Mouse (Mus musculus) frontal cortex, adult 2 months (tissue): ENCODE results near the gene Gm12166. TPM values are rescaled to one million over a fixed set of nuclear protein-coding genes. Genes with fewer than 3 reads are reported as not detected.

ENCODE experiments used
- DNase-seq, 2 experiments: peaks; one replicate each; pipeline ENCODE4 v3.0.0; 2022; ENCODE audit warnings: low spot score in 1 of 2; ENCODE audit errors: extremely low spot score in 1 of 2
- polyA plus RNA-seq: library from polyadenylated mRNA; depleted of rRNA; stranded (reverse); fragments of >200 nt; gene quantifications from 2 replicates; pipeline ENCODE4 v1.2.3, GENCODE M21; 2012

The Gm12166 gene
- polyA plus RNA-seq, 1 experiment = 8.3 TPM

DNA sequence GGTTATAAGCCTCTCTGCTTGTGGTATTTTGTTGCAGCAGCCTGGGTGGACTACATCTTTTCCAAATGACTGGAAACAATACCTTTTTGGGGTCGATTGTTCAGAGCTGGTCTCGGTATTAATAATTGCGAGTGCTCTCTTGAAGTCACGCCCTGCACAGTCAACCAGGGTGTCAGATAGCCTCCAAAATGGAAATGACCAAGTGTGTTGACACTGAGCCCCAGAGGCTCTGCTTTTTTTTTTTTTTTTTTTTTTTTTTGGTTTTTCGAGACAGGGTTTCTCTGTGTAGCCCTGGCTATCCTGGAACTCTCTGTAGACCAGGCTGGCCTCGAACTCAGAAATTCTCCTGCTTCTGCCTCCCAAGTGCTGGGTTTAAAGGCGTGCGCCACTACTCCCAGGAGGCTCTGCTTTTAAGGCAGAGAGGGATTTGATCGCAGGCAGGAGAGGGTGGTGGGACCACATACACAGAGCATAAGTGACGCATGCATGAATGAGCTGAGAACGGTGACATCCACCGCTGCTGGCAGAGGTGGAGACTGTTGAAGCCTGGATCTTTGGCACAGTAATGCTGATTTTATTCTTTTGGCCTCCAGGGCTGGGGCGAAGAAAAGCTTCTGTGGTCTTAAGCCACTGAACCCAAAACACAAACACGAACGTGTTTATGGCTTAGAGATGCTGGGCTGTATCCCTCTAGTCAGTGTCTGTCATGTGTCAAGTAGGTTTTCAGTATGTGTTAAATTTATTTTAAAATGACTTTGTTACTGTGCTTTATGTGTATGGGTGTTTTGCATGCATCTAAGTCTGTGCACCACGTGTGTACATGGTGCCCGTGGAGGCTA lies 21.9 kb upstream of the Gm12166 start:
- DNase-seq = no peak

DNA sequence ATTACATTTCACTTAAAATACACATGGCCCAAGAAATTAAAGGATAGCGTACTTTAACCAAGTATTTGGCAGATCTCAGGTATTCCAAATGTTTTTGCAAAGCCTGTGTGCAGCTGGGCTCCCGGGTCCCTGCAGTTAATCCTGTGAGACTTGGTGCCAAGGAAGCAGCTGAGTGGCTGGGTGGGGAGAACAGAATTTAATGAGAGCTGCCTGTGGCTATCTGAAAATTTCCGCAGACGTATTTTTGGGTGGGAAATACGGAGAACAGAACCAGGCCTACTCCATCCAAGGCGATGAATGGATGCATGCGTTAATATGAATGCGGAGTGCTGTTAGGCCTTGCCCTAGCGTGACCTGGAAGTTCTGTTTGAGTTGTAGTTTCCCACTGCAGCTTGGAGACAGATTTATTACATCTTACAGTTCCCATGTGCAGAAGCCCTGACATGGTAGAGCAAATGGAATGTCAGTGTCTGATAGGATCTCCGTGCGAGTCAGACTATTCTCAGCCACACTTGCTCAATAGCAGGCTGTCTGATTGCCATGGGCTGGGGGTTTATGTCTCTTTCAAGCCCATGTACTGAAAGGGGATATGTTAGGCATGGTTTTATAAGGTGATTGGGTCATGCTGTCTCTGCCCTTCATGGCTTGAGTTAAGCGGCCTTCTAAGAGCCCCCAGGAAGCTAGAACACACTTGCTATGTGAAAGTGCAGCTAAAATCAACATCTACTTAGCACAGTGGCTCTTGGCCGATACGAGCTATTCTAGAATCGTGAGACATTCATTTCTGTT lies 21.1 kb upstream of the Gm12166 start:
- no peak for DNase-seq

DNA sequence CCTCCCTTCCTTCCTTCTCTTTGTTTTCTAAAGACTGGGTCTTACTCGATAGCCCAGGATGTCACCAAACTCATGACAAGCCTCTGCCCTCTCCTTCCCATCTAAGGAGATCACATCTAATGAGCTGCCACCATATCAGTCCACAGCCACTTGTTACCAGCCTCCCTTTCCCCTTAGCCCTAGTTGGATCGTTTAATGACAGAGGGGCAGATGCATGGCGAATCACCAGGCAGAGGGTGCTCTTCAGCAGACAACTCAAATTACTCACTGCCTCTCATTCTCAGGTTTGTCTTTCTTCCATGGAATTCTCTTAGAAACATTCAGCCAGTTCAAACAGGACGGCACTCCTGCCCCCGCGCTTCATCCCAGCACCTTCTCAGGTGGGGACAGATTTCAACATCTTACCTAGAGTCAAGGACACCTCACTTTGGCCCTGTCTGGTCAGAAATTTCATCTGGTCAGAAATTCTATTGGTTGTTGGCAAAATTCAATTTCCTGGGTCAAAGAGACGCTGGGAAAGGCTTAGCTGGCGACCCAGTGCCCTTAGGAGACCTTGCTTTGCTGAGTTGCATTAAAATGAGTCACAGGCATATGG lies 20.4 kb upstream of the Gm12166 start:
- DNase-seq = no peak

DNA sequence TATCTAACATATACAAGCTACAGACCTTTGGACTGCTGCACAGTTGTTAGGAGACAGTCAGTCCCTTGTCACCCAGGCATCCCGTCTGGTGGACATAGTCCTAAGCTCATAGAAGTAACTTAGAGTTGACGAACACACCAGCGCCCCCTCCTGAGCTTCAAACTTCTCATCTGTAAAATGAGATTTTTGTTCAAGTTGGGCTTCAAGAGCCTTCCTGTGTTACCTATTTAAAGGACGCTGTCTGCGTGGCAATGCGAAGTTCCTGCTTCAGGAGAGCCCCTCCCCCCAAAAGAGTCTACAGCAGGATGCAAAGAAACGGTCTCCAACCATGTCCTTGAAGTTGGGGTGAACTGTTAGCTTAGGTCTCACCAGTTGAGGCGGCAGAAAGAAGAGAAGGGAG lies 18.7 kb upstream of the Gm12166 start:
- DNase-seq = no peak

DNA sequence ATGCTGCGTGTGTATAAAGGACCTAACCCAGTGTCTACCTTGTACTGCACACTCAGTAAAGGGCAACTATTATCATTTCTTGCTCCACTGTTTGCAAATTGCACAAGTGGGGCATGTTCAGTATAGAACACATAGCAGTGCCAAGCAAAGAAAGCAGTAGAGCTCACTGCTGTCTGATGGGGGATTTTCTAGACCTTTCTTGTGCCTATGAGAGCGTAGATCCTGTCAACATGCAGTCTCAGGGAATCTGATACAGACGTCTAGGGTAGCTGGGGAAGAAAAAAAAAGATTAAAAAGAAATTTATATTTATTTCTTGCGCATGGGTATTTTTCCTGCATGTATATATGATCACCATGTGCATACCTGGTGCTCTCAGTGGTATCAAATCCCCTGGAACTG lies 18.0 kb upstream of the Gm12166 start:
- DNase-seq = no peak

DNA sequence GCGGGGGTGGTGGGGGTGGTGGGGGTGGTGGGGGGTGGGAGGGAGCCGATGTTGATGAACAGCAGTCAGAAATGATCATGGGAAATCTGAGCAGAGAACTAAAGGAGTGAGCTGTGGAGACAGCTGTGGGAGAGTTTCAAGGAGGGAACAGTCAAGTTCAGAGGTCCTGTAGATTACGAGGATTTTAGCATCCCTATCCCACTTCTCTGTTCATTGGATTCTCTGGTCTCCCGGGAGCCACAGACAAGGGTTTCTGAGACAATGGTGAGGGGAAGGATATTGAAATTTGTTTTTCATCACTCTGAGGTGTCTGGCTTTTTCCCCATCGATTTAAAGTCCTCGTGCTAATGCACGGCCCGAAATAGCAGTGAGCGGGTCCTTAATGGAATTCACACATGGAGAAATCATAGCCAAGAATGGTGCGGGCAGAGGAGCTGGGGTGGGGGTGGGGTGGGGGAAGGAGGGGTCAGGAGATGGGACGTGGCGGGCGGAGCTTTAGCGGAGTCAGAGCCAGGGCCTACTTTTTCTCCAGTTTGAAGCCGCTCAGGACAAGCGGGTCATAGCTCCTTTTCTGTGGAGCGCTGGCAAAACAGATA lies 17.4 kb upstream of the Gm12166 start:
- no peak for DNase-seq

DNA sequence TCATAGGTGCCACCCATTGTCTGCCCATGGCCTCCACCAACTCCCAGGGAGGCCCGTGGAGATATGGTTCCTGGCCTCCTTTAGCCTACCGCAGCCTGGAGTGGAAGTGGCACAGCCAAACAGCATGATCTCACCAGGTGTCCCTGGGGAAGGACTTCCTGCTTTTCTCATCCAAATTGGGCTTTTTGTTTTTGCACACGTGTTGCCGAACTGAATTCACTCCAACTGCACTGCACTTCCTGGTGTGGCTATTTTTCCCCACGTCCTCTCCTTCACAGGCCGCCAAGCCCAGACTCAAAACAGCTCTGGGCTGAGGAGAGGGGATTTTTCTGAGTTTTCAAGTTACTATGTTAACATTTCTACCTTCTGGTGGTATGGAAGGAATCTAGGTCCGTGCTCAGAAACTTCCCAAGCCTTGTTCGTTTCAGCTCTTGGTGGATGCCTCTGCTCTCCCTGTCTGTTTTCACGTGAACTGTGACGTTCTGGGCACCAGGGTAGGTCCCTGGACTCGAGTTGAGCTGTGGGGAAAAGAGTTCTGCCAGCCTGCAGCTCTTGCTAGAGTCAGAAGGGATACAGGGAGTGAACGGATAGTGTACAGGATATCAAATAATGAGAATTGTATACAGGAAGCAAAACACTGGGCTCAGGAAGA lies 16.8 kb upstream of the Gm12166 start:
- DNase-seq = no peak

DNA sequence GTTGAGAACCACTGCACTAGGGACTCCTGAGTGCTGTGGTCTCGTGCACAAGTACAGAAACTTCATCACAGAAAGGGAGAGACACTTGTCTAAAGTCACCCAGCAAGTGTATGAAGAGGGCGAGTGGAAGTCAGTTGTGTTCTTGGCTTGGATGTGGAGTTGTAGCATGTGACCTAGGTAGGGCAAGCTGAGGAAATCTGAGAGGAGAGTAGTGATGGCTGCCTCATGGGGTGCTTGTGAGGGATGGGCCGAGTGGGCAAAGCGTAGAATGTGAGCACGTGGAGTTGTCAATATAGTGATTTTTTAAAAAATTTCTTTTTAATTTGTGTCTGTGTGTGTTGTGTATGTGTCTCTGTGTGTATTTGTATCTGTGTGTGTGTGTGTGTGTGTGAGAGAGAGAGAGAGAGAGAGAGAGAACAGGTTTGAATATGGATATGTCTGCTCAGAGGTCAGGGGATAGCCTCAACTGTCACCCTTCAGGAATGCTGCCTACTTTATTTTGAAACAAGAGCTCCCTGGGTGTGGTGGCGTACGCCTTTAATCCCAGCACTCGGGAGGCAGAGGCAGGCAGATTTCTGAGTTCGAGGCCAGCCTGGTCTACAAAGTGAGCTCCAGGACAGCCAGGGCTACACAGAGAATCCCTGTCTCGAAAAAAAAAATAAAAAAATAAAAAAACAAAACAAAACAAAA lies 15.4 kb upstream of the Gm12166 start:
- DNase-seq = no peak

DNA sequence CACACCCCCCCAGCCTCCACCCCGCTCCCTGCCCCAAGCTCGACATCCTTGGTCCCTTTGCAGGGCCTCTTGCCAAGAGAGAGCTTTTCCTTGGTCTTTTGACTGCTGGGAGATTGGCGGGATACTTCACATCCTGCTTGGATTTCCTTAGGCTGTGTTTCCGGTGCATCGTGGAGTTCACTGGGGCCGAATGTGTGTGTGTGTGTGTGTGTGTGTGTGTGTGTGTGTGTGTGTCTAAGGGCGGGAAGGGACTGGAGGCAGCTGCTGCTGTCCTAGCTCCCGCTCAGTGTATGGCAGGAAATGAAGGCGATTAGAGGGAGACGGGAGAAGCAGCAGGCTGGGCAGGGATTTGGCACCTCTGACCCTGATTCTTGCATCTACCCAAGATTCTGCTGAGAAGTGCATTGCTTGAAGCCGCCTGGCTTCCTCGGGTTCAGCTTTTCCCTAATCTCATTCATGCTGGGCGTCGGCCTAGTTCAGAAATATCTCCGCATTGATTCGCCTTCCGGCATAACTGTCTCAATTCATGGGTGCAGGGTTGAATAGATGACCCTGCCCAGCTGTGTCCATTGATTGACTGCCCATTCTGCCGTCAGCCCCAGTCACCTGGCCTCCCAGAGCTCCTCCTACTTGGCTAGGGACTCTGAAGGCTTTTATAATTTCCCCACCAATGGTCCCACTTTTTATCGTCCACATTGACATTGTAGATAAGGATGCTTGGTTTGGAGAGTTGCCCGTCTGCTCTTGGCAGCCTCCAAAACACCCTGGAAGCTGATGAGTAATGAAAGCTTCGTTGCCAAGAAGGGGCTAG lies 13.3 kb upstream of the Gm12166 start:
- peak in 1 of 2 experiments; percentile 47 for DNase-seq

DNA sequence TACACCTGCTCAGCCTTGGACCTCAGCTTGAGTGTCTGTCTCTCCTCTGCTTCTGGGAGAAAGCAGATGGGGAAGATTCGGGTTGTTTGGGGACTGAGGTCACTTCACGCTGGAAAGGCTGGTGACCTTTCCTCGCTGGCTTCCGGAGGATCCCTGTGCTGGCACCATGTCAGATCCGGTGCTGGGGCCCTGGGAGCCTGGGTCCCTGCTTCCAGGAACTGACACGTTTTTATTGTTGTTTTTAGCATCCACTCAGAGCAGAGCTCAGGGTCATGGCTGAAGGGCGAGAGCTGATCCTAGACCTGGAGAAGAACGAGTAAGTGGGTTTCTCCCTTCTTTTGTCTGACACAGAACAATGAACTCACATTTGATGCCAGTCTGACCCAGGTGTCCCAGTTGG lies 12.6 kb upstream of the Gm12166 start:
- DNase-seq = no peak

DNA sequence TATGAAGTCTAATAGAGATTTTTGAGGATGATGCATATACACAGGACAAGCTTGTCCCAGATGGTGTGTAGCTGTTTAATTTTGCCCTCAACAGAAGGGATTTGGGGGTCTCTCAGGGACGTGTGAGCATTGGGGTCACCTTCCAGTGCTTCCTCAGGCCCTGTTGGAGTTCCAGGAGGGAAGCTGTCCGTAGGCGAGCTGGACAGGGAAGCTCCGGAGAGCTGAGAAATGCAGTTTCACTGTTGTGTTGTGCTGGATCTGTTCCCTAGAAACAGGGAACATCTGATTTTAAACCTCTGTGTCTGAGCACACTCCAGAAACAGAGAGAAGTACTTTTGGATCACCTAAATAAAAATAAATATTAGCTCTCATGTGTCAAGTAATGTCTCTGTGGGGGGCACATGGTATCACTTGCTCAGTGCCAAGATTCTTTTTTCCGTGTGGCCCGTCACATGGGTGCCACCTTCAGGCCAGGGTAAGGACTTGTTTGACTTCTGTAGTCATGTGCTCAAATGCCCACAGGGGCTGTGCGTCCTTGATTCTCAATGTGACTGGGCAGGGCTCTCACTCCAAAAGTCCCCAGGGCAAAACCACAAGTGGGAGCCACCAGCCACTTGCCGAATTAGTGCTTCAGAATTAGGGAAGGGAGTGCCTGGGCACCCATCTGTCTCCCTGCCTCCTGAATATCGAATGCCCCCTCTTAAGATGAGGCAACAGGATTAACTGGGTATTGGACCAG lies 11.0 kb upstream of the Gm12166 start:
- no peak for DNase-seq

DNA sequence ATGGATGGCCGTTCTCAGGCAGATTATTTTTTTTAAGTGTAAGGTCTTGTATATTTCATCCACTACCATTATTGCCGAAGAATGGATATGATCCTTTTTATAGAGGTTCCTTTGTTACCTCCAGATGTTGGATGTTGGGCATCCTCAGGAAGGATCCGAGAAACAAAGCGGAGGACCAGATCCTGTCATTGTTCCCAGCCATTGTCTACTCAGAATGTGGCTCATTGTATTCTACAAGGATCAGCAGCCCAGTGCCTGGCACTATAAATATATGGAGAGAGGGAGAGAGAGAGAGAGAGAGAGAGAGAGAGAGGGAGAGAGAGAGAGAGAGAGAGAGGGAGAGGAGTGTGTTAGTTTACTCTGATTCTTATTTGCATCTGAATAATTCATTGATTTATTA lies 10.4 kb upstream of the Gm12166 start:
- no peak for DNase-seq

DNA sequence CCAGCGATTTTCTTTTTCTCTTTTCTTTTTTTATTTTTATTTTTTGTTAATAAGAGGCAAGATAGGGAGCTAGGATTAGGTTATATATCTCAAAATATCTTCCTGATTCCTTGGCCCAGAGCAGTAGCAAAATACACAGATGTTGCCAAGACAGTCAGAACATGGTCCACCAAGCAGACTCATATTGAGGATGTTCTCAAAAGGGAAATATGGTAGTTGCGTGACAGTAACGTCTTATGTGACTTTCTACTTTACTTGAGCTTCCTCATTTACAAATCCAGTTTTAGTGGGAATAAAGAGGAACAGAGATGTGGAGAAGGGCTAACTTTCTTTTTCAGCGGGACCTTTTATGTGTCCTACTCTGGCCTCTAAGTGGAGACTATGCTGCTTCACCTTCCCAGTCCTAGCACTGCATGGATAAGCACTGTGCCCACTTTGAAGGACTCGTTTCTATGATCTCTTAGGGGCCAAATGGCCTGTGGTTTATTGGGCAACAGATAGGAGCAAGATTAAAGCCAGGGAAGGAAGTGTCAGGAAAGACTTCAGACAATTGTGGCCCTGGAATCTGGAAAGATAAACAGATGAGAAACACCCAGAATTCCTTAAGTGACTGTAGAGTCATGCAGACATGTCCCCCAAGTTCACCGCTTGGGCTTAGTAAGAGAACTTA lies 9.8 kb upstream of the Gm12166 start:
- DNase-seq = no peak

DNA sequence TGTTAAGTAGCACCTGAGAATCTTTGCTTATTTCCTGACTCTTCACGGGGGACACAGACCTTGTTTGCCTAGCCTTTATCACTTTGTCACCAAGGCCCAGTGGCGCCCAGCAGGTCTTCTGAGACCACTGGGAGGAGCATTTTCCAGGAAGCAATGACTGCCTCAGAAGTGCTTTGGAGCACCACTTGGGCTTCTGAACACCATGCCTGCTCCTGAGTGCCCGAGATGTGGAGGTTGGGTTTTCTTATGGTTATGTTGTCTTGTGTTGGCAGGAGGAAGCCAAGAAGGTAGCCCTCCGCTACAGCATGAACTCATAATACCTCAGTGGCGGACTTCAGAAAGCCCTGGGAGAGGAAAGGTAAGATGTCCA lies 8.5 kb upstream of the Gm12166 start:
- no peak for DNase-seq

DNA sequence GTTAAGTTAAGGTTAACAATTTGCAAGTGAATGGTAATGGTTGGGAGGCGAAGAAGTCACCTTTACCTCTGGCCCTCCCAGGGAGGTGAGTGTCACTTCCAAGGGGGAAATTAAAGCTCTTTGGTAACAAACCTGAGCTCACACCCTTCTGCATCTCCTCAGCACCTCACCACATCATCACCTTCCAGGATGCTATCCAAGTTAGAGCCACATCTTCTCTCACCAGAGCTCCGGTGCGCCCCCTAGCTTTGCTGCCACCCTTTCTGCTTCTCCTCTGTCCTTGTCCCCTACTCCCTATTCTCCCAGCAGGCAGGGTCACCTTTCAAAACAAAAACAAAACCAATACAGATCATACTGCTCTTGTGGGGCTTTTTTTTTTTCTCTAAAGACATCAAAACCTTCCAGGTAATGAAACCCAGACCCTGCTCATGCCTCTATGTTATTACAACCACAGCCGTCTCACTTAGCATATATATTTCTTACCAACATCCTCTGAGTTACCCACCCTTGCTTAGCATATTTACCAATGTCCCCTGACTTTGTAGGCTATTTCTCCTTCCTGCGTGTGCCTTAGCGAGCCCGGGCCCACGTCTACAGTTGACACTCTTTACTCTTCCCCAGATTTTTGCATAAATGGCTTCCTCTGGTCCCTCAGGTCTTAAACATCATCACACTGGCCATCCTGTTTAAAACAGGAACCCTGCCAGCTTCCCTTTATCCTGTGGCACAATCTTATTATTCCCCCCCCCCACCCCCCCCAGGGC lies 7.9 kb upstream of the Gm12166 start:
- no peak for DNase-seq

DNA sequence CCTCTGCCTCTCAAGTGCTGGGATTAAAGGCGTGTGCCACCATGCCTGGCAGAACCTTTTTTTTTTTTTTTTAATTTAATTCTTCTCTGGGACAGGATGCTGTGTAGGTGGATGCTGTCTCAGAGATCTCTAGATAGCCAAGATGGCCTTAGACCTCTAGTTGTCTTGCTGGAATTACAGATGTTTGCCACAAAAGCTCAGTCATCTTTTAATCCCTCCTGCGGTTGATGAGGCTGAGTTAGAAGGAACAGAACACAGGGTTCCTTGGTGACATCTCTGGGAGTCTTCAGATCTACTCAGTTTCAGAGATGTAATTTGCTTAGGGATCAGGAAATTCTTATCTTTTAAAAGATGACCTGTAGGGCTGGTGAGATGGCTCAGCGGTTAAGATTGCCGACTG lies 6.8 kb upstream of the Gm12166 start:
- DNase-seq = no peak

DNA sequence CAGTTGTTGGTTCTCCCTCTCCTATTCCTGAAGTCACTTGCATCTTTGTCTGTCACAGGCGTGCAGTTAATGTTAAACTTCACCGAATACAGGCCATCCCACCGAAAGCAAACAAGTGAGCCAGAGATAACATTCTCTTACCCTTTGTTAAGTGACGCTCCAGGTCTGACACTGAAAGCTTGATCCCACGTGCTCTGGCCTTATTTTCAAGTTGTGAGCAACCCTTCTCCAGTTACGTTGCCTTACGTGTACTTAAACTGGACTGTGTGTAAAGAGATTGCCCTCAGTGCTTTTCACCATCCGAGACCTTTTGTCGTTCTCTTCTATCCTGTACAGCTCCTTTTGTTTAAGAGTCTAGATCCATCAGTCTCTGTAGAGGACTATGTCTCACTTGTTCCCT lies 5.9 kb upstream of the Gm12166 start:
- DNase-seq = no peak
